Mouse (Mus musculus): ENCODE results near the gene Sall1.

DNA sequence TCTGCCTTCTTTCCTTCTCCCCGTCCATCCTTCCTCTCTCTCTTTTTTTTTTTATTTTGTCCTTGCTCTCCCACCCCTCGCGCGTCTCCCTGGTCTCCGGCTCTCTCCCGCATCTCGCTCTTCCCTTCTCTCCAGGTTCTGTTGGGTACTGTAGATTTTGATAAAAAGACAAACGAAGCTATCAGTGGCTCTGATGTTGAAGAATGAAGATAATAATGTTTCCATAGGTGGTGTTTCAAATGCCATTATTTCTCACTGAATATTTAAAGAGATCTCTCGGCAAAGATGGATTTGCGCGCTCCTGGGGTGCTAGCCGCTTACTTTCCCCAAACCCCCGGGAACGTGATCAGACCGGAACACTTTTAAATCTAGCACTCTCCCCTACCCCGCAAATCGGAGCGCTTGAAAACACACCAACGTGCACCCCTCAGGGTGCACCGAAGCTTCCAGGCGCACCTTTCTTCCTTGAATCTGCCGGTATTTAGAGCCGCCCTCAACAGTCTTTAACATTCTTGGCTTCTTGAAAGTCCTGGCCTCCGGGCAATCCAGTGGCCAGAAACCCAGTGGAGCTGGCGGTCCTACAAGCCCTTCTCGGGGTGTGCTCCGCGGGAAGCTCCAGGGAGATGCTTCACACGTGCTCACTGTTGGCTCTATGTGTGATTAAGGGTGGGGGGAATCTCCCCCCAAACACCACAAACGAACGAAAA is 702 bp upstream of the Sall1 start:
- no peak for TF ChIP-seq CTCF (IDR thresholded peaks at IDR 0.05; ENCODE audit: low read depth, low read length)
- TF ChIP-seq GATA1 (IDR thresholded peaks at IDR 0.05; ENCODE audit: borderline replicate concordance, low read length) = no peak
